Mouse (Mus musculus): ENCODE data around the gene Limd1. TPM values are rescaled to one million over a fixed set of nuclear protein-coding genes. Genes with fewer than 3 reads are reported as not detected.
A peak's percentile ranks its signal among the peaks of the same experiment; 100 is the strongest.

Limd1 gene
- polyA plus RNA-seq, 1 experiment, result 15.4 TPM

- TF ChIP-seq CTCF (IDR thresholded peaks at IDR 0.05; ENCODE audit: borderline replicate concordance, extremely low read depth, insufficient read depth, insufficient read length) (no peak), POLR2A (IDR thresholded peaks at IDR 0.05; ENCODE audit: borderline replicate concordance, extremely low read depth, insufficient read depth, insufficient read length, poor library complexity, severe bottlenecking) (no peak)
- no peak for DNase-seq (ENCODE audit: low read depth)
Measured at GRCm38 (mm10) chr9:123505598-123505997, 27.1 kb downstream of the Limd1 start.

GRCm38 (mm10) chr9:123506270-123507146 is 28.0 kb downstream of the Limd1 start:
- DNase-seq (ENCODE audit: low read depth), result no peak
- TF ChIP-seq POLR2A (IDR thresholded peaks at IDR 0.05; ENCODE audit: borderline replicate concordance, extremely low read depth, insufficient read depth, insufficient read length, poor library complexity, severe bottlenecking), result no peak
- no peak for TF ChIP-seq CTCF (IDR thresholded peaks at IDR 0.05; ENCODE audit: borderline replicate concordance, extremely low read depth, insufficient read depth, insufficient read length)

- peak; percentile 2; the same call in 1 of the 2 replicates for TF ChIP-seq CTCF (IDR thresholded peaks at IDR 0.05; ENCODE audit: borderline replicate concordance, extremely low read depth, insufficient read depth, insufficient read length)
- TF ChIP-seq POLR2A (IDR thresholded peaks at IDR 0.05; ENCODE audit: borderline replicate concordance, extremely low read depth, insufficient read depth, insufficient read length, poor library complexity, severe bottlenecking), result no peak
- DNase-seq (ENCODE audit: low read depth), result no peak
Measured at GRCm38 (mm10) chr9:123507380-123507779, 28.9 kb downstream of the Limd1 start.

- DNase-seq (ENCODE audit: low read depth), result no peak
- TF ChIP-seq CTCF (IDR thresholded peaks at IDR 0.05; ENCODE audit: borderline replicate concordance, extremely low read depth, insufficient read depth, insufficient read length) (no peak), POLR2A (IDR thresholded peaks at IDR 0.05; ENCODE audit: borderline replicate concordance, extremely low read depth, insufficient read depth, insufficient read length, poor library complexity, severe bottlenecking) (no peak)
Measured at GRCm38 (mm10) chr9:123508986-123509385, 30.5 kb downstream of the Limd1 start.

GRCm38 (mm10) chr9:123509638-123510604 is 31.4 kb downstream of the Limd1 start:
- TF ChIP-seq CTCF (IDR thresholded peaks at IDR 0.05; ENCODE audit: borderline replicate concordance, extremely low read depth, insufficient read depth, insufficient read length) (no peak), POLR2A (IDR thresholded peaks at IDR 0.05; ENCODE audit: borderline replicate concordance, extremely low read depth, insufficient read depth, insufficient read length, poor library complexity, severe bottlenecking) (no peak)
- DNase-seq (ENCODE audit: low read depth), result peak; percentile 58

GRCm38 (mm10) chr9:123510926-123511325 is 32.4 kb downstream of the Limd1 start:
- TF ChIP-seq POLR2A (IDR thresholded peaks at IDR 0.05; ENCODE audit: borderline replicate concordance, extremely low read depth, insufficient read depth, insufficient read length, poor library complexity, severe bottlenecking), result no peak
- no peak for TF ChIP-seq CTCF (IDR thresholded peaks at IDR 0.05; ENCODE audit: borderline replicate concordance, extremely low read depth, insufficient read depth, insufficient read length)
- DNase-seq (ENCODE audit: low read depth), result no peak

GRCm38 (mm10) chr9:123512482-123512881 is 34.0 kb downstream of the Limd1 start:
- no peak for DNase-seq (ENCODE audit: low read depth)
- TF ChIP-seq POLR2A (IDR thresholded peaks at IDR 0.05; ENCODE audit: borderline replicate concordance, extremely low read depth, insufficient read depth, insufficient read length, poor library complexity, severe bottlenecking), result no peak
- no peak for TF ChIP-seq CTCF (IDR thresholded peaks at IDR 0.05; ENCODE audit: borderline replicate concordance, extremely low read depth, insufficient read depth, insufficient read length)

- DNase-seq (ENCODE audit: low read depth), result no peak
- TF ChIP-seq CTCF (IDR thresholded peaks at IDR 0.05; ENCODE audit: borderline replicate concordance, extremely low read depth, insufficient read depth, insufficient read length) (no peak), POLR2A (IDR thresholded peaks at IDR 0.05; ENCODE audit: borderline replicate concordance, extremely low read depth, insufficient read depth, insufficient read length, poor library complexity, severe bottlenecking) (no peak)
Measured at GRCm38 (mm10) chr9:123515087-123515486, 36.6 kb downstream of the Limd1 start.

GRCm38 (mm10) chr9:123516641-123517385 is 38.3 kb downstream of the Limd1 start:
- no peak for DNase-seq (ENCODE audit: low read depth)
- TF ChIP-seq POLR2A (IDR thresholded peaks at IDR 0.05; ENCODE audit: borderline replicate concordance, extremely low read depth, insufficient read depth, insufficient read length, poor library complexity, severe bottlenecking) (no peak), CTCF (IDR thresholded peaks at IDR 0.05; ENCODE audit: borderline replicate concordance, extremely low read depth, insufficient read depth, insufficient read length) (no peak)

GRCm38 (mm10) chr9:123518969-123519894 is 40.7 kb downstream of the Limd1 start:
- DNase-seq (ENCODE audit: low read depth), result no peak
- TF ChIP-seq POLR2A (IDR thresholded peaks at IDR 0.05; ENCODE audit: borderline replicate concordance, extremely low read depth, insufficient read depth, insufficient read length, poor library complexity, severe bottlenecking) (no peak), CTCF (IDR thresholded peaks at IDR 0.05; ENCODE audit: borderline replicate concordance, extremely low read depth, insufficient read depth, insufficient read length) (no peak)

All from brain, embryonic 14.5 days (tissue).